Mouse (Mus musculus) olfactory bulb, adult 2 months (tissue): ENCODE measurements around the gene Bpifb4.

Experiments
- CTCF ChIP-seq: fragments of 200-500 bp; IDR thresholded peaks from 2 replicates; pipeline ENCODE4 v1.5.1; 2012; ENCODE audit warnings: low read depth, mild to moderate bottlenecking, low read length, moderate library complexity; ENCODE audit not compliant: insufficient read depth
- POLR2A ChIP-seq: fragments of 200-500 bp; IDR thresholded peaks from 2 replicates; pipeline ENCODE4 v1.6.1; 2012; ENCODE audit warnings: mild to moderate bottlenecking, low read depth, low read length, moderate library complexity; ENCODE audit not compliant: insufficient read depth

GRCm38 (mm10) chr2:153962821-153963331 lies 24.9 kb downstream of the Bpifb4 start:
- TF ChIP-seq CTCF, result no peak
- no peak for TF ChIP-seq POLR2A
